Mouse (Mus musculus) bone marrow macrophage, adult 2 months (primary cell): ENCODE results near the gene Larp1.

Experiments
- CTCF ChIP-seq: IDR thresholded peaks from 2 replicates; pipeline ENCODE4 v1.5.1; 2012; ENCODE audit warnings: low read depth, mild to moderate bottlenecking, low read length, moderate library complexity
- POLR2A ChIP-seq: IDR thresholded peaks from 2 replicates; pipeline ENCODE4 v1.6.1; 2012; ENCODE audit warnings: mild to moderate bottlenecking, low read depth, low read length, borderline replicate concordance

GRCm38 (mm10) chr11:58011813-58012212, 2.9 kb downstream of the Larp1 start:
- TF ChIP-seq CTCF (no peak), POLR2A (no peak)
